Mouse (Mus musculus) 3T3-L1 (cell line): ENCODE data around the gene Baat.
"Not testable (repeated sequence)": the region's sequence is repeated elsewhere in the genome, so short reads cannot be mapped to it uniquely, and the experiment has no call there.

ENCODE experiments used
- DNase-seq: peaks from one replicate; pipeline ENCODE4 v3.0.0-alpha.2; 2015; ENCODE audit warnings: low read depth, low spot score

Baat gene

DNA sequence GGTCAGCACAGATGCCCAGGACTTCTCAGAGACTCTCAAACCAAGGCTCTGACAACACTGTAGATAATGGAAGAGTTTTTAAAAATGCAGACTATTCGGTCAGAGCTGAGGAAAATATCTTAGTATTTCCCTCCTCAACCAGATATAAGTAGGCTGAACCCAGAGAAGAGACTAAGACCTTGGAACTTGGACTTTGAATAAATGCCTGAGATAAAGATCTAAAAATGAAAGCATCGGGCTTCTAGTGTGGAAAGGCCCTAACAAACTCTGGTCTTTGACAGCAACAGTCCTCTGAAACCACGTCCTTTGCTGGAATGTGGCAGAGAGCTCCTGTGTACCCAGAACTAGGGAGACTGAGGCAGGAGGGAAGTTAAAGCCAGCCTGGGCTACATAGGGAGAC, at the start of gene Baat:
Gene Baat, minus strand, starts transcription at position 172 of the 400 bp plus-strand sequence.
- DNase-seq, result no peak

DNA sequence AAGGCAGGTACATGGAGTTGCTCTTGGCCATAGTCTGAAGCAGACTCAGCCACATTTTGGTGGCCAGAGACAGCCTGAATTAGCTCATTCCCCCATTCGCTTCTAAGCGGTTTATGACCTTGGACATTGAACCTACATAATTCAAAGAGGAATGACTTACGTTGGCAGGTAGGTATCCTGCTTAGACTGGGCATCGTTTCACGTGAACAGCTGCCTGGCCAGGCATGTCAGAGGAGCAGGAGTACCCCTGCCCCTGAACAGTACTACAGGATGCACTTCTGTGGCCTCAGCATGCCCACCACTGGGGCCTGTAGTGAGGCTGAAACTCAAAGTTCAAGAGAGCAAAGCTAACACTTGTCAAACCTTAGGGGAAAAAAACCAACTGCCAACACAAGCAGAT, 47.0 kb upstream of the Baat start:
- DNase-seq, result no peak

DNA sequence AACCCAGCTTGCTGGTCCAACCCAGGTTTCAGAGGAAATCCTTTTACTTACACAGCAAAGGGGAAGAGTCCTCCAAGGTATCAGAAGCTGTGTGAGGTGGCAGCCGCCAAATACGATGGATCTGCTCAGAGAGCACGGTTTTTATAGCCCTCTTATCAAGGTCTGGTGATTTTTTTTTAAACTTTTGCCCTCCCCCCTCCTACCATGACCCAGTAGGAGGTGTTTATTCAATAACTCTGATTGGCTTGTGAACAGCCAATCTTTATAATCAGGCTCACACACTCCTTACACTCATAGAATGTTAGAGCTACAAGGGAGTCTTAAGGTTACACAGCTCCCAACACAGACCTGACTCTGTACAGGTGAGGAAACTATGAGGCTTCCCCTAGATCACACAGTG, 43.0 kb upstream of the Baat start, which contains the start of gene Aldob:
Gene Aldob, minus strand, starts transcription at position 164 of the 400 bp plus-strand sequence.
- DNase-seq, result no peak

DNA sequence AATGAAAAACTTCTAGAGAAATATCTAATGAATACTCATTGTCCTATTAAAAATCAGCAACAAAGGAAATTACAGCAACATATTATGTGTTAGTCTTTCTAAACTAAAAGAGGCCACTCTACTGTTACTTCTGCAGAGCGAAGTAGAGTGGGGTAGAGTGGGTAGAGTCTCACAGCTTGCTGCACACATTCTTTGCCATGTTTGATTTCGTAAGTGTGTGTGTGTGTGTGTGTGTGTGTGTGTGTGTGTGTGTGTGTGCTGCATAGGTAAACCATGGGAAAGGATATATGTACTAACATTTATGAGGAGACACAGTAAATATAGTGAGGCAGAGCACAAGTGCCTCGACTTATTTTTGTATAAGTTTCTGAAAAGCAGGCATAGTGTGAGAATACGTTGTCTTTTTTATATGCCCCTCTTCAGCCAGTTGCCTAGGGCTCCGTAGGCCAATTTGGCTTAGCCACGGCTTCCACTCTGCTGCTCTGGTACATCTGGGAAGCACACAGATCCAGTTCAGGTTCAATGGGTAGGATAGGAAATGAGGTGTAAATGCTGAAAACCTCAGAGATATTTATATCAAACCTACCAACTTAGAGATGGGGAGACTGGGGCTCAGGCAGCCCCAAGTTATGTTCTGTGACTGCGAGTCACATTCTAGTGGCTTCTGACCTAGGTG, 41.3 kb upstream of the Baat start:
- DNase-seq, result no peak

DNA sequence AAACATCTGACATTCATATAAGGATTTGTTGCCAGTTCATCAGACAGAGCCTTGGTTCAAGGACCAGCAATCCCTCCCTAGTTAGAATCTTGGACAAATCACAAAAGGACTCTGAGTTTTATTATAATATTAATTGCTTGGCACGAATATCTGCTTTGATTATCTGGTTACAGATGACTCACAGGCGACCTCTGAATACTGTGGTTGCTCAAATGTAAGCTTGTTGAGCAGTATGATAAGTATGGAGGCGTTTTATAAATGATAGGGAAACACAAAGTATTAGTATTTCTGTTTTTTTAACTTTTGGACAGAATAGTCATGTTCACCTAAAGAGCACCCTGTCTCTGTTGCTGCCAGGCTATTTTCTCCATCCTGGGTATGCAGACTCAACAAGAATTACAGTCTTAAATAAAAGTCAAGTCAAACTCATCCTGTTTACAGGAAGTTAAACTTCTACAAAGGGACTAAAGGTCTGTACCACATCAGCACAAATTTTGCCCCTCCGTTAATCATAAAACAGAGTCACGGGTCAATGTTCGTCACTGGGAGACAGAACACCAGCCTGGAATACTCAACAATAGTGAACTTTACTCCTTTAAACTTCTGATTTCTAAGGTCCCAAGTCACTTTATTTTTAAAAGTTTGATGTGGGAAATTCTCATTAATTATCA, 40.7 kb upstream of the Baat start:
- peak; percentile 8 for DNase-seq

DNA sequence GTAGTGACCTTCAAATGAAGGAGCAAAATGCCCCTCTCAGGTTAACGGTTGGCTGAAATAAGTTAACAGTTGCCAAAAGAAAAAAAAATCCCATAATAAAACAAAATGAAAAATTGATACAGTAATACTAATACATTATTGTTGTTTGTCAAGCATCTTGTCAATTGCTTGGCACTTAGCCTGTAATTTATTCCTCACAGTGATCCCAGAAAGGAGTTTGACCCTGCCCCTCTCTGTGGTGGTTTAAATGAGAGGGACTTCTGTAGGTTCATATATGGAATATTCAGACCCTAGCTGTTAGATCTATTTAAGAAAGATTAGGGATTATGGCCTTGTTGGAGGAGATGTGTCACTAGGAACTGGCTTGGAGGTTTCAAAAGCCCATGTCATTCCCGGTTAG, 39.7 kb upstream of the Baat start:
- no peak for DNase-seq

DNA sequence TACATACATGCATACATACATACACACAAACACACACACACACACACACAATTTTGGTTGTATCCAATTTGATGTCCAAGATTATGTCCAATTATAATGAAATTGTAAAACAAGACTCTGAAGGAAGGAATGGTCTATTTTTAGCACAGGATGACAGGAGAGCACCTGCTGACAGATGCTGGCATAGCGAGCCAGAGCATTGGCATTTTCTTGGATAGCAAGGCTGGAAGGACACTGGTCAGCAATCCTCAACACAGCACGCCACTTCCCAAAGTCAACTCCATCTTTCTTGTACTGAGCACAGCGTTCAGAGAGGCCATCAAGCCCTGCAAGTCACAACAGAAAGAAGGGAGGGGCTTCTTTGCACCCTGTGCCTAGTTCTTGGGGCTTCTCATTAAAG, 34.6 kb upstream of the Baat start:
- DNase-seq, result no peak

DNA sequence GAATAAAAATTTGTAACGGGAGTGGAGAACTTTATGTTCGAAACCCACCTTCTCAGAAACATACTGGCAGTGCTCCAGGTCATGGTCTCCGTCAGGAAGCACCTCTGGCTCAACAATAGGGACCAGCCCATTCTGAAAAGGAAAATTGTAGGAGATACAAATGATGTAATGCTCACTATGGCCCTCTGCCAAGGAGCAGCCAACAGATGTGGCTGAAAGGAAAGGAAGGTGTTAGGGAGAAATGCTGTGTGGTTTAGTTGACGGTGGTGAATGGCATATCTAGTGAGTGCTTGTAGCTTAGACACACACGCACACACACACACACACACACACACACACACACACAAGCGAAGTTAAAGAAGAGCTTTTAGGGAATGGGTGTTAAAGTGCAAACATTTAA, 33.3 kb upstream of the Baat start:
- DNase-seq, result peak; percentile 51

DNA sequence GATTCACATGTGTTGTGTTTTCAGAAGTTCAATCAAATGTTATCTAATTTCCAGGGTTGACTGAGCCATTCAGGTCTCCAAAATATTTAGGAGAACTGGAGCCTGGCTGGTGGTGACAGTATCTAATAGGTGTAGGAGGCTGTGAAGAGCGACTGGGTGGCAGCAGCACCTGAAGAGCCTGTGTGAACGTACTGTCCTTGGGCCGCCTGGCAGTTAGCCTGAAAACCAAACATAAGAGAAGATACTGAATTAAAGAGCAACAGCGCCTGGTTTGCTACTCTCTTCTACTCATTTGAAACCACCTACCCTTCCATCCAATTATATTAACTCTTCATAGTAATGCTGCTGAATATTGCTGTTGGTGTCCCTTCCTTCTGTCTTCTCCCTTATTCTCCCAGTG, 30.3 kb upstream of the Baat start:
- DNase-seq, result no peak

DNA sequence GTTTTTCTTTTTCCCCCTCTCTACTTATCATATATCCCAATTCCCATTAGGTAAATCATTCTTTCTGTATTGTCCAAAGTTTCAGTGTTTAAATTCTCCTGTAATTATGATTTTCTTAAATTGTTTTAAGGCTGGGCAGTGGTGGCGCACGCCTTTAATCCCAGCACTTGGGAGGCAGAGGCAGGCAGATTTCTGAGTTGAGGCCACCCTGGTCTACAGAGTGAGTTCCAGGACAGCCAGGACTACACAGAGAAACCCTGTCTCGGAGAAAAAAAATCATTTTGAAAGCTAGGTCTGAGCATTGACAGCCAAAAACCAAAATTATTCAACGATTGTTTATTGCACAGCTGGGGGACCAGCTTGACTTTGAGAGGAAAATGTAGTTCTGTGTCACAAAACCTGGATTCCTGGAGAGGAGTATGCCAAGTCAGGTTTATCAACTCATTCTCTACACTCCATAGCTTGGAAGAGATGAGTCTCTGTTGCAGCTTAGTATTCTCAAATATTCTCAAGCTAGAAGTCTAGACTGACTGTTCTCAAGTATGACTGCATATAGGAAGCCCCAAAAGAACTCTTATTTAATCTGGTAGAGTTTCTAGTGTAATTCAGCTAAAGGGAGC, 29.4 kb upstream of the Baat start:
- no peak for DNase-seq

DNA sequence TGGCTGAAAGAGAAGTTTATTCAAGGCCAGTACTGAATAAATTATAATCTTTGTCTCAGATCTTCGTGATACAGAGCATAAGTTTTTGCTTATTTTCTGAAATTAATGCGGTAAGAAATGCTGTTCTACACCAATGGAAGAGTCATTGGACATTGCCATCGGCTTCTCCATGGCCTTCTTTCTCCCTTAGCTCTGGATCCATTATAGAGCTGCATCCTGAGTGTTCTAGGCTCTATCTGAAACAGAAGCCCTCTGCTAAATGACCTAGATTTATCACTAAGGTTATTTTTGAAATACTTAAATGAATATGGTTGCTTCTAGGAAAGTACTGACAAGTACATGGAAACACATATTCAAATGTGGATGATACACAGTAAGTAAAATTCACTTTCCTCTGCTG, 28.7 kb upstream of the Baat start:
- no peak for DNase-seq

DNA sequence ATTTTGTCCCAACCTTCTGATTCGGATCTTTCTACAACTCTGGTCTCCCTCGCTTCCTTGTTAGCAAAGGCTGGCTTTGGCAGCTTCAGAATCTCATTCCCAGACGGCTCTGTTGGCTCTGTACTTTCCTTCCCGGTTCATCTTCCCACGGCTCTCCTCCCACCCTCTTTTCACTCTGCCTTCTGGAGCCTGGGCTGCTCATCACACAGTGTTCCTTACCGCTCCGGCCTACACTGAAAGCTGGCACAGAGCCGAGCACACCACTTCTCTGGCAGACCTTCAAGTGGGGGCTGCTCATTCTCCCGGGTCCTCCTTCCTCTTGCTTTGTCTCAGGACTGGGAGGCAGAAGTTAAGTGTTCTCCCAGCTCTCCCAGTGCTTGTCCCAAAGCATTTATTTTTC, 16.2 kb upstream of the Baat start:
- no peak for DNase-seq

DNA sequence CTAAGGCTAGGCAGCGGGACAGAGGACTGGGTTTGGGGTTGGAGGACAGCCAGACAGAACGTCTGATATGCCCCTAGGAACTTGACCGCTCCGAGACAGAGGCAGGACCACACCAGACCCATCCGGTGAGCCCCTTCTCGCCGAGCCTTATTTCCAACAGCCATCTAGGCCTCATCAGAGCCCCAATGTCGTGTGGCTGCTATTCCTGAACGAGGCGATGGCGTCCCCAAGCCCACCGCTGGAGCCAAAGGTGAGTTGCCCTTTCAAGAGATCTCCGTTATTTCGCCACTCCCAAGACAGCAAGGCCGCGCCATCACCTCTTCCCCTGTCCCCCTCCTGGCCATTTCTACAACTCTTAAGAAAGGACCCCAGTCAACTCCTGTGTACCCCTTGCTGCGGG, 15.0 kb upstream of the Baat start:
- DNase-seq, result peak; percentile 27

DNA sequence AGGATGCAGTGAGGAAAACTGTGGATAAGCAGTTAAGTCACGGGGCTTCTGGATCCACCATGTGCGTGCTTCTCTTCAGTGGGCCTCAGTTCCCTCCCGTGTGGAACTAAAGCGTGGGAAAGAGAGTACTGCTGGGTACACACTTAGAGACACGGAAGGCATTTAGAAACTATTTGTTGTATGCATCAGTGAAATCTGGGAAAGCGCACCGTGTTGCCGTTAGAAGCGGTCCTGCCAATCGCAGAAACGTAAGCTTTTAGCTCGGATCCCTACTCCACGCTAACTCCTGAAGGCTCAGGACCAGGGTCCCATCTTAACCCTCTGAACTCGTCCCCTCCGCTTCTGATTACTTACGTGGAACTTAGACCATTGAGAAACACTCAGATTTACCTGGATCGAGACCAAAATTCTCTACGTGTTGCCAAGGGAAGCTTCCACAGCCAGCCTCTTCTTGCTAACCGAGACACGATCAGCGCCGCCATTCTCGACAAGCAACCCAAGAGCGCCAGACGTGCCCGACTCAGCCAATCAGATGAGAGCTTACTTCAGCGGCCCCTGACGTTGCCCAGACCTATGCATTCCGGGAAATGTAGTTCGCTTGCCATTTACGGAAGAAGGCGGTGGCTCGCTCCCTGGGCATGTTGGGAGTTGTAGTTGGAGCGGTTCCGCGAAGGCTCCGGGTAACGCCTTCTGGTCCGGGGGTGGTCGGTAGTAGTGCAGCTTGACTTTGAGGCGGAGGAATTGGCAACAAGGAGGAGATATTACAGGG, 14.4 kb upstream of the Baat start, which contains the start of the genes Mrpl50 and Zfp189:
Gene Mrpl50, minus strand, starts transcription at position 522 of the 769 bp plus-strand sequence.
Gene Zfp189, plus strand, starts transcription at position 605 of the 769 bp plus-strand sequence.
- peak; percentile 98 for DNase-seq

DNA sequence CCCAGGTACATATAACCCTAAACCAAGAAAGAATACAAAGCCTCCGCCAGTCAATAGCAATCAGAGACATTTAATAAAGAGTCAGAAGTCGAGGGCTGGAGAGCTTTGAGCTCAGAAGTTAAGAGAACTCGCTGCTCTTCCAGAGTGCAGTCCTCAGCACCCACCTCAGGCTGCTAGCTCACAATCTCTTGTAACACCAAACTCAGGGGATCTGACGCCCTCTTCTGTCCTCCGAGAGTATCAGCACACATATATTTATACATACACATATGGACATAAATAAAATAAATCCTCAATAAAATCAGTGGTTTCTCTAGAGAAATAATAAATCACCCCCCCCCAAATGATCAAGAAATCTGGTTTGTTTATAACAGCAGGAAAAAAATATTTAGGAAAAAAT, 13.1 kb upstream of the Baat start:
- DNase-seq, result peak; percentile 43

DNA sequence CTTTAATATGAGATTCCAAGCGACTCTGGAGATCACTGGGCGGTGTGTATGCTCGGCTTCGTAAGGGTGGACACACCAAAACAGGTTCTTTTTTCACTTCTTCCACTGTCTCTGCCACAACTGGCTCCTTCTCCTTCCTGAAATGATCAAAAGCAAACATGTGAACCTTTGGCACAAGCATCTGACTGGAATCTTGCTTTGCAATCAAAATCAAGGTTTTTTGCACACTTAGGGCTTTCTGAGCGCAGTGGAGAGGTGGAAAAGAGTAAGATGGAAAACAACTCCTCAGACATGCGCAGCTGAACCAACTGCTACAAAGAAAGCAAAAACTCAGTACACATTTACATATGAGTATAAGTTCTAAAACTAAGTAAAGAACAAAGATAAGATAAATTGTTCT, 8.1 kb upstream of the Baat start:
- DNase-seq, result no peak

DNA sequence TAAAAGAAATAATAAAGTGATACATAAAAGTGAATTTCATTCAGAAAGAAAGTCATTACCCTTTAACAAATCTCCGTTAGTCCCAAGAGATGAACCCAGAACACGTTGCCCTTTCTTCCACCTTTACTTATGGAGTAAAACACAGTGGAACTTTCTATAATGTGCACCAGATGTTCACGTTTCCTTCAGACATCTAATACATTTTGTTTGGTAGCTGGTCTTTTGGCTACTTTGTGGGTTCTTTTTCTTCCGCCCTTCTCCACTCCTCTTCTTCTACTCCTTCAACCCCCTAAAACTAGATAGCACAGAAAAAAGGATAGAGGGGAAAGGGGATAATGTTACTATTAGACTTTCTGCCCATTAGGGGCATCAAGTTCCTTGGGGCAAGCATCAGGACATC, 6.3 kb upstream of the Baat start:
- no peak for DNase-seq

DNA sequence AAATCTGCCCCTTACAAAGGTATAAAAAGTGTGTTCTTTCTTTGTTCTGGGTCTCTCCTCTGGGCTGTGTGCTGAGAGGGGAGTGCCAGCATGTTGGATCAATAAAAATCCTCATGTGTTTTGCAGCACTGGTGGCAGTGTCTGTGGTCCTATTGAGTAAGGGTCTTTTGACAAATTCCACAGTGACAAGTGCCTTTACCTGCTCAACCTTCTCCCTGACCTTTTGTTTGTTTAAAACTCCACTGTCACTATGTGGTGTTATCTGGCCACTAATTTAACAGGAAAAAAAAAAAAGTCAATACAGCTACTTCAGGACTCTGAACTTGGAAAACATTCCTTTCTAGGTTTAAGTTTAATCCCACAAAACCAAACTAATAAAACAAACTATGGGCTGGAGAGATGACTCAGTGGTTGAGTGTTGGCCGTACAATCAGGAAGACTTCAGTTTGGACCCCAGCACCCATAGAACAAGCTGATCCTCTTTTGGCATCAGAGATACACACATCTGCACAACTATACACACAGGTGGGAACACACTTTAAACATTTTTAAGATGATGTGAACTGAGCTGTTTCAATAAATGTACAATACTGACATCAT, 4.0 kb upstream of the Baat start:
- not testable (repeated sequence) for DNase-seq

DNA sequence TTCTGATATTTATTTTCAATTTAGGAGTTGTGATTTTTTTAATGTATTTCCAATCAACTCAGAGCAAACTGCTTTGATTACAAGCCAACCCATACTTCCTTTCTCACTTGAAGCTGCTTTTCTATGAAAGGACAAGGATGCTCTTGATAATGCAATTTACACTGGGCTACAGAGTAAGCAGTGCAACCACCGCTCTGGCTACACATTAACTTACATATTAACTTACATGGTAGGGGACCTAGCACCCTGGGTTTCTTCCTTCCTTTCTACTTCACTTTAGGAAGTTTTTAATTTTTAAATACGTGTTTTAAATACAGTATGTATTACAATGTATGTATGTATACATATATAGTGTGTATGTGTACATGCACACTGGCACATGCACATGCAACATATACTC, 2.8 kb upstream of the Baat start:
- DNase-seq, result no peak

DNA sequence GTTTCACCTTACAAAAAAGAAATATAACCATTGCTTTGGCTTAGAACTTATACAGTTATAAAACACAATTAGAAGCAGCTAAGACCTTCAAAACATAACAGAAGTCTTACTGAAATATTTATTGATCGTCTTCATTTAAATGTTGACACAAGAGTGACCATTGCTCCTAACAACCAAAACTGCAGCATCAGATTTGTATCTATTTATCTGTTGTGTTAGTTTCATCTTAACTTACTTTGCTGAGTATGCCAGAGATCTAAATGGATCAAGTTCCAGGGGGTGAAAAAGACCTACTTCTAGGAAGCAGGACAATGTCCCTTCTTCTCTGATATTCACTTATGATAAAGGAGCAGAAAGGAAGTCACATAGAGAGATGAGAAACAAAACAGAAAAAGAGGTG, 2.8 kb downstream of the Baat start:
- no peak for DNase-seq

DNA sequence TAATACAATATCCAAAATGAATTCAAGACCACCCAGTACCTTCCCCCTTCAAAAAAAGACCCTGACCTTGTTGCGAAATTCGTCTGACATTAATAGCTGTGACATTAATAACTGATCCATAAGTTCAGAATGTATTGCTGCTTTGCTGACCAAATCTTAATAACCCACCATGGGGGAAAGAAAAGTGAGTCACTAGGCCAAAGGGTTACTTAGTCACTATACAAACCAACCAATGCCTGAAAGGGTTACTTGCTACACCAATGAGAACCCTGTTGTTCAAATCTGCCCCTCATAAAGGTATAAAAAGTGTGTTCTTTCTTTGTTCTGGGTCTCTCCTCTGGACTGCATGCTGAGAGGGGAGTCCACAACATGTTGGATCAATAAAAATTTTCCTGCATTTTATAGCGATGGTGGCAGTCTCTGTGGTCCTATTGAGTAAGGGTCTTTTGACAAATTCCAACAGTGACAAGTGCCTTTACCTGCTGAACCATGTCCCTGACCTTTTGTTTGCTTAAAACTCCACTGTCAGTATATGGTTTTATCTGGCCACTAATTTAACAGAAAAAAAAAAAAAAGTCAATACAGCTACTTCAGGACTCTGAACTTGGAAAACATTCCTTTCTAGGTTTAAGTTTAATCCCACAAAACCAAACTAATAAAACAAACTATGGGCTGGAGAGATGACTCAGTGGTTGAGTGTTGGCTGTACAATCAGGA, 20.3 kb downstream of the Baat start:
- not testable (repeated sequence) for DNase-seq
